Mouse (Mus musculus): ENCODE measurements around the gene Tcap.

GRCm38 (mm10) chr11:98426592-98426991 lies 43.0 kb downstream of the Tcap start:
- TF ChIP-seq TAL1 (IDR thresholded peaks at IDR 0.05; ENCODE audit: low read length) = no peak
- TF ChIP-seq GATA1 (IDR thresholded peaks at IDR 0.05; ENCODE audit: low read length) = no peak
